Mouse (Mus musculus) ES-E14 (cell line): ENCODE data around the gene Jmjd4. TPM values are rescaled to one million over a fixed set of nuclear protein-coding genes. Genes with fewer than 3 reads are reported as not detected.

Experiments
- DNase-seq: peaks from one replicate; pipeline ENCODE4 v3.0.0-alpha.2; 2013; ENCODE audit warnings: low read depth, low spot score
- H3K27ac ChIP-seq: 2 replicates; pipeline ENCODE4 v1.5.1; 2012; ENCODE audit warnings: low read depth, mild to moderate bottlenecking, low read length, moderate library complexity, mixed read lengths; ENCODE audit not compliant: poor library complexity, insufficient read depth, severe bottlenecking
- H3K36me3 ChIP-seq: 2 replicates; pipeline ENCODE4 v1.6.1; 2012; ENCODE audit warnings: mild to moderate bottlenecking, low read length, moderate library complexity, mixed read lengths; ENCODE audit not compliant: control insufficient read depth, poor library complexity, insufficient read depth, severe bottlenecking
- H3K4me1 ChIP-seq, 2 experiments: fragments of 150-350 bp in 1 of 2; sonication (generic) in 1 of 2; 2 replicates each; pipeline ENCODE4 v1.6.1; 2012; ENCODE audit warnings: low read length in 2 of 2, mild to moderate bottlenecking in 1 of 2, mixed read lengths in 1 of 2; ENCODE audit not compliant: control insufficient read depth in 2 of 2, insufficient read depth in 2 of 2, poor library complexity in 1 of 2
- H3K4me3 ChIP-seq, 2 experiments: fragments of 150-350 bp in 1 of 2; sonication (generic) in 1 of 2; 2 replicates each; pipeline ENCODE4 v1.5.1; 2012; ENCODE audit warnings: low read length in 2 of 2, low read depth in 1 of 2, mild to moderate bottlenecking in 1 of 2, mixed read lengths in 1 of 2; ENCODE audit not compliant: insufficient read depth in 1 of 2, poor library complexity in 1 of 2, severe bottlenecking in 1 of 2
- H3K9ac ChIP-seq: 2 replicates; pipeline ENCODE4 v1.6.1; 2012; ENCODE audit warnings: low read depth, mild to moderate bottlenecking, low read length, mixed read lengths; ENCODE audit not compliant: poor library complexity, insufficient read depth, severe bottlenecking
- H3K9me3 ChIP-seq: fragments of 150-350 bp; sonication (generic); 2 replicates; pipeline ENCODE4 v1.6.1; 2012; ENCODE audit warnings: low read depth, mild to moderate bottlenecking, low read length; ENCODE audit not compliant: control insufficient read depth, insufficient read depth
- CHD2 ChIP-seq: IDR thresholded peaks from 2 replicates; pipeline ENCODE4 v1.6.1; 2014; ENCODE audit warnings: mild to moderate bottlenecking, low read depth, low read length, inconsistent platforms
- HCFC1 ChIP-seq: IDR thresholded peaks from 2 replicates; pipeline ENCODE4 v1.6.1; 2012; ENCODE audit warnings: low read length, inconsistent platforms, borderline replicate concordance; ENCODE audit not compliant: insufficient read depth
- MAFK ChIP-seq: IDR thresholded peaks from 2 replicates; pipeline ENCODE4 v1.6.1; 2014; ENCODE audit warnings: mild to moderate bottlenecking, low read depth, low read length, inconsistent platforms; ENCODE audit not compliant: insufficient read depth
- ZC3H11A ChIP-seq: IDR thresholded peaks from 2 replicates; pipeline ENCODE4 v1.6.1; 2012; ENCODE audit warnings: low read depth, mild to moderate bottlenecking, inconsistent platforms, low read length, borderline replicate concordance
- ZNF384 ChIP-seq: IDR thresholded peaks from 2 replicates; pipeline ENCODE4 v1.6.1; 2012; ENCODE audit warnings: low read depth, low read length, inconsistent platforms
- in situ Hi-C, 2 experiments: fragments of 600-800 bp; cut with MboI; formaldehyde crosslinking; loops; one replicate each; pipeline ENCODE4 v1.15.1; 2025; ENCODE audit warnings: low sequenced_read_pairs in 2 of 2, inconsistent platforms in 1 of 2; ENCODE audit not compliant: unreplicated experiment in 2 of 2
- total RNA-seq: library from RNA; depleted of rRNA; stranded (reverse); fragments of 300-350 nt; gene quantifications from 2 replicates; pipeline ENCODE4 v1.2.3, GENCODE M21; 2012

Gene Jmjd4
- total RNA-seq, 1 experiment = 14.7 TPM

DNA sequence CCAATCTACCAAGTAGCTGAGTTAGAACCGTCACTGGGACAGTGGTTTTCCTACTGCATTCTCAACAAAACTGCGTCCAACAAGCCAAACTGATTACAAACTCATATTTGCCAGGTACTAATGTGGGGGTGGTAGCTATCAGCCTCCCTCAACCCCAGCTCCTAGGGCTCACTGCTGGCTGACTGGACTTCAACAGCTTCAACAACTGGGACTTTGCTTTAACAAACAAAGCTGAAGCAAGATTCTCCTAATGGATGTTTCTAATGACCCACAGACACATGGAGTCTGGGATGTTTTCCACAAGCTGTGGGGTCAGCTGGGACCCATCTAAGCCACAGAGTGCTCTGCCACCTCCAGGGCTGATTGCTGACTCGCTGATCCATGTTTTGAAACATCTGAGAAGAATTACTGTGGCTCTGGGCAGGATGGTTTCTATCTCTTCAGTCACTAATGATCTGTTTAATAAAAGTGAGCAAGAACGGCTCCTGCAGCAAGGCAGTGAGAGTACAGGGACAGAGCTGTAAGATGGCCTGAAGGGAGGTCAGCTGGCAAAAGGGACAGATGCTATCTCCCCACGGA is 26.7 kb upstream of the Jmjd4 start:
- DNase-seq = no peak
- in situ Hi-C loops = no loop called here
- TF ChIP-seq MAFK = no peak
- TF ChIP-seq CHD2 = no peak
- TF ChIP-seq HCFC1 = no peak
- TF ChIP-seq ZC3H11A = no peak
- no peak for TF ChIP-seq ZNF384
- H3K36me3 ChIP-seq = peaks cover 31% of the 10 kb centered on the region
- H3K4me1 ChIP-seq = no peaks in the 10 kb centered on the region
- H3K9ac ChIP-seq = no peak overlapping the region
- H3K9me3 ChIP-seq = no peaks in the 10 kb centered on the region
- no peak overlapping the region for H3K27ac ChIP-seq
- H3K4me3 ChIP-seq = no peak overlapping the region

- TF ChIP-seq MAFK (no peak), ZNF384 (no peak), HCFC1 (no peak), CHD2 (no peak), ZC3H11A (no peak)
- Histone ChIP-seq H3K9ac (no peak overlapping the region), H3K4me3 (no peak overlapping the region), H3K27ac (no peak overlapping the region), H3K36me3 (peaks cover 31% of the 10 kb centered on the region), H3K9me3 (no peaks in the 10 kb centered on the region), H3K4me1 (no peaks in the 10 kb centered on the region)
- no peak for DNase-seq
- in situ Hi-C loops = no loop called here
Observed at GRCm38 (mm10) chr11:59425671-59426101, 24.2 kb upstream of the Jmjd4 start.

DNA sequence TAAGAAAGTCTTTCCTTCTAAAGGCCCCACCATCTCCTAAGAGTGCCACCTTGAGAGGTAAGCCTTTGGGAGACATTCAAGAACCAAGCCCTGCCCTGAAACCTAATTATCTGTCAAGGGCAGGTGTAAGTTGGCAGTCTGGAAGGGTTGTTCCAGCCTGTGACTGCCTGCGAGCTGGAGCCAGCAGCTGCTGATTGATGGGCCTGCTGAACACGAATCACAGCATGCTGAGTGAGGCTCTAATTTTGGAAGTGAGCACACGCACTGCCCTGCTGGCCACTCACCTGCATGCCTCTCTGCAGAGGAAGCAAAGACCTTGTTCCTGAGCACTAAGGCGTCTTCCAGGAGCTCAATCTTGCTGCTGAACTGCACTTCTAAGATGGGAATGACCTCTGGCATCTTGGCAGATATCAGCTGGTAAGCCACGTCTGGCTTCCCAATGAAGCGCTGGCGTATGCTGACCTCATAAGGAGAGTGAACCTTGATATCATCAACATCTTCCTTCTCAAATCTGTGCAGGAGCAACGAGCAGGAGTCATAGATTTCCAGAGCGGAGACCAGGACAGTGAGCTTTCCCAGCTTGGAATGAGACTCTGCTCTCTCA is 21.7 kb upstream of the Jmjd4 start:
- peaks cover 27% of the 10 kb centered on the region for H3K36me3 ChIP-seq
- H3K4me3 ChIP-seq = no peak overlapping the region
- H3K9me3 ChIP-seq = no peaks in the 10 kb centered on the region
- in situ Hi-C loops = no loop called here
- TF ChIP-seq ZNF384 (no peak), HCFC1 (no peak), ZC3H11A (no peak), CHD2 (no peak), MAFK (no peak)
- H3K9ac ChIP-seq = no peak overlapping the region
- no peak for DNase-seq
- H3K4me1 ChIP-seq = no peaks in the 10 kb centered on the region
- no peak overlapping the region for H3K27ac ChIP-seq

DNA sequence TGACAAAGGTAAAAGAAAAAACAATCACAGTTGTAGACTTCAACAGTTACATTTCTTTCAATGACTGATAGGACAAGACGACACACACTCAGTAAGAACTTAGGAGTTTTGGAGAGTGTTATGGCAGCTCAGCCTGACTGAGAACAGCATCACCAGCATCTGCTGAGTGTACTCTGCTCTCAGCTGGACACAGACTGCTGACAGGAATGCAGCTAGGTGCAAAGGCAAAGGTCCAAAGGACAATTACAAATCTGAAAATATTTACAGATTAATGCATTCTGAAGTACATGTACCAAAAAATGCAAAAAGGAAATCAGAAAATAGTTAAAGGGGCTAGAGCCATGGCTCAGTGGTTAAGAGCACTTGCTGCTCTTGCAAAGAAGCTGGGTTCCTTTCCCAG is 19.9 kb upstream of the Jmjd4 start:
- no peak for DNase-seq
- H3K36me3 ChIP-seq = peaks cover 22% of the 10 kb centered on the region

DNA sequence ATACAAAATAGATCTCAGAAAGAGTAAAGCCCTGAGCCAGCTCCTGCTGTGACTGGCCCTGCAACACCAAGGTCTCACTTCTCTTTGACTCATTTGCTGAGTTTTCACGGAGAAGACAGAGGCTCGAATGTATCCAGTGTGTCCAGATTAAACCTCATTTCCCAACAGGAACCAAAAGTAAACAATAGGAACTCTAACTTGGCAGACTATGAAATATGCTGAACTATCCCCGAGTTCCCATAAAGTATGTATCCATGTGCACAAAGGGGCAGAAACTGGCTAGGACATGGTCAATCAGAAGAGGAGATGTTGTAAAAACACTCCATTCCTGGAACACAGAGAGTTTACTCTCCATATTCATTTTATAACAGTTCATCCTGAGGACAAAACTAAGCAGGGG is 17.6 kb upstream of the Jmjd4 start:
- Histone ChIP-seq H3K27ac (no peak overlapping the region), H3K36me3 (peaks cover 14% of the 10 kb centered on the region), H3K4me3 (no peak overlapping the region), H3K9ac (no peak overlapping the region), H3K4me1 (no peaks in the 10 kb centered on the region), H3K9me3 (no peaks in the 10 kb centered on the region)
- in situ Hi-C loops = no loop called here
- TF ChIP-seq HCFC1 (no peak), MAFK (no peak), ZNF384 (no peak), CHD2 (no peak), ZC3H11A (no peak)
- DNase-seq = no peak

More for the DNA sequence above, 19.9 kb upstream of the Jmjd4 start:
- Histone ChIP-seq H3K27ac (no peak overlapping the region), H3K4me3 (no peak overlapping the region), H3K4me1 (no peaks in the 10 kb centered on the region), H3K9me3 (no peaks in the 10 kb centered on the region), H3K9ac (no peak overlapping the region)
- TF ChIP-seq ZNF384 = no peak
- in situ Hi-C loops = no loop called here
